Mouse (Mus musculus) ZHBTc4 (cell line): ENCODE results near the gene Prepl.

ENCODE experiments used
- DNase-seq: peaks from one replicate; pipeline ENCODE4 v3.0.0-alpha.2; 2011; ENCODE audit warnings: low read depth, low spot score

Prepl gene

GRCm38 (mm10) chr17:85024237-85024636 is 65.8 kb downstream of the Prepl start:
- no peak for DNase-seq

- peak; percentile 85 for DNase-seq
Observed at GRCm38 (mm10) chr17:85023247-85024167, 66.5 kb downstream of the Prepl start.

GRCm38 (mm10) chr17:85020343-85020742 is 69.7 kb downstream of the Prepl start:
- no peak for DNase-seq

- DNase-seq: peak; percentile 17
Observed at GRCm38 (mm10) chr17:85018794-85019193, 71.2 kb downstream of the Prepl start.

- DNase-seq: no peak
Observed at GRCm38 (mm10) chr17:85018344-85018743, 71.7 kb downstream of the Prepl start.

- no peak for DNase-seq
Observed at GRCm38 (mm10) chr17:85014632-85015031, 75.4 kb downstream of the Prepl start.

- DNase-seq: no peak
Observed at GRCm38 (mm10) chr17:85013485-85013884, 76.6 kb downstream of the Prepl start.
